Comparison of ENCODE assay signal across 11 mouse cellular contexts in the genomic region with DNA sequence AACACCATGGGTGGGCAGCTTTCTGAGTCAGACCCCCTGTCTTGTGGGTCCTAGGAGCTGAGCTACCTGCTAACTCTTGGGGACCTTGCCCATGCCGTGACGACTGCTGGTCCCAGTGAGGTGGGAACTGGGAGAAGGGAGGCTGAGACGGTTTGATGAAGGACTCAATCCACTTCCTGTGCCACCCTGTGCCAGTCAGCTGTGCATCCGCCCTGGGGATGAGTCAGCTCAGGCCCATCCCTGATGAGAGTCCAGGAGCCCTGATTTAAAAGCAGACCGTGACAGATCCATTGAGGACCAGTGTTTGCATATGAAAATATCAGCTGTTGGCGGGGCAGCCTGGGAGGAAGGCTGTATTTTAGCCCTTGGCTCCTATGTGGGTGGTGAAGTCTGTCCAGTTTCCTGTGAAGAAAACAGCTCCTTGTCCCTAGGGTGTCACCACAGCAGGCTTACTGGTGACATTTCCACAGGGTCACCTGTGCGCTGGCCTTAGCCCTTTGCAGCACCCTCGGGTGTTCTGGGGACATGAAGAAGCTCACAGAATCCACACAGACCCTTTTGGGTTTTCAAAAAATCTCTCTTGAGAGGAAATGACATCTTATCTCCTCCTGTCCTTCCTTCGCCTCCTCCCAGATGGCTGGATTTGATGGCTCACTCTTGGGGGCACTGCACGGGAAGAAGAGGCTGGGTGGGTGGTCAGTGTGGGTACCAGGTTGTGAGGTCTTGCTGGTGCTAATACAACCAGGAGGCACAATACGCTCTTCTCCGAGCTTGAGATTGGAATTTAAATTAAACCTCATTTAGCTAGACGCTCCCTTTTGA.
DNase-seq lines count a peak whose midpoint lies in the region; ATAC-seq and TF ChIP-seq lines count a peak whose summit lies in the region.
"Had no signal": no experiment of that assay in that cellular context is flagged by ENCODE, and none has a peak within 500 bp of the region (broad histone marks: within the 10 kb centered on the region; RNA-seq: fewer than 3 reads in every experiment).

No protein-coding gene starts in this region.

- DNase-seq in kidney, adult 2 months = peak; percentile 9
- DNase-seq in kidney, adult 9 months = no peak
- DNase-seq in forebrain, postnatal 0 days = no peak
- no peak for DNase-seq in left cerebral cortex, adult 18-20 months (ENCODE audit: low spot score in 2 of 2)
- no peak for DNase-seq in urinary bladder, adult 2 months (ENCODE audit: low spot score)
- DNase-seq in thymus, postnatal 10 days (ENCODE audit: low spot score in 2 of 2) = no peak
- DNase-seq: cerebellum, postnatal 25 days had no signal

- peak; percentile 24; the same call in 1 of the 2 replicates for ATAC-seq in embryonic facial prominence, embryonic 15.5 days (ENCODE audit: insufficient number of reproducible peaks, low FRiP score, low TSS enrichment, low read depth)
- ATAC-seq in forebrain, postnatal 0 days = 0 out of 2 replicates have a peak, but pooled peaks have one; percentile 3
- peak; percentile 50 for ATAC-seq in midbrain, embryonic 13.5 days

- no peak overlapping the region for H3K4me2 ChIP-seq in embryonic facial prominence, embryonic 15.5 days (replicated peaks)
- no peak overlapping the region for H3K4me2 ChIP-seq in forebrain, postnatal 0 days (ENCODE audit: low read depth)
- peak overlapping the region; percentile 15 for H3K4me2 ChIP-seq in midbrain, embryonic 13.5 days (replicated peaks)
- H3K4me2 ChIP-seq: liver, embryonic 15.5 days had no signal

- no peak for TF ChIP-seq POLR2A in kidney, adult 2 months (IDR thresholded peaks at IDR 0.05; ENCODE audit: low read depth, low read length)

- H3K27ac ChIP-seq in kidney, adult 2 months (ENCODE audit: insufficient read depth, low read depth, low read length) = no peak overlapping the region
- no peak overlapping the region for H3K27ac ChIP-seq in embryonic facial prominence, embryonic 15.5 days (replicated peaks)
- no peak overlapping the region for H3K27ac ChIP-seq in forebrain, postnatal 0 days (ENCODE audit: low read depth, low read length)
- H3K27ac ChIP-seq in midbrain, embryonic 13.5 days = no peak overlapping the region
- H3K27ac ChIP-seq: liver, embryonic 15.5 days had no signal

- no peak for TF ChIP-seq CTCF in kidney, adult 2 months (conservative IDR thresholded peaks at IDR 0.05; ENCODE audit: insufficient read depth, insufficient read length, low read depth, low read length)
- no peak for TF ChIP-seq CTCF in forebrain, postnatal 0 days (IDR thresholded peaks at IDR 0.05; ENCODE audit: low read depth)

- H3K4me3 ChIP-seq in kidney, adult 2 months (ENCODE audit: insufficient read depth, low read depth, low read length) = no peak overlapping the region
- H3K4me3 ChIP-seq in embryonic facial prominence, embryonic 15.5 days (replicated peaks) = no peak overlapping the region
- H3K4me3 ChIP-seq in forebrain, postnatal 0 days (ENCODE audit: low read depth, low read length) = no peak overlapping the region
- no peak overlapping the region for H3K4me3 ChIP-seq in midbrain, embryonic 13.5 days (replicated peaks)
- H3K4me3 ChIP-seq: liver, embryonic 15.5 days had no signal

- H3K36me3 ChIP-seq in kidney, adult 2 months (ENCODE audit: control insufficient read depth, insufficient read depth, low read length) = no peaks in the 10 kb centered on the region
- no peaks in the 10 kb centered on the region for H3K36me3 ChIP-seq in embryonic facial prominence, embryonic 15.5 days
- H3K36me3 ChIP-seq in forebrain, postnatal 0 days (ENCODE audit: insufficient read depth) = no peaks in the 10 kb centered on the region
- H3K36me3 ChIP-seq in midbrain, embryonic 13.5 days = no peaks in the 10 kb centered on the region
- H3K36me3 ChIP-seq: liver, embryonic 15.5 days had no signal

- H3K4me1 ChIP-seq in kidney, adult 2 months (ENCODE audit: control insufficient read depth, insufficient read depth, low read length) = no peaks in the 10 kb centered on the region
- H3K4me1 ChIP-seq in embryonic facial prominence, embryonic 15.5 days = 0 out of 2 replicates have a peak, but pooled peaks cover 3% of the 10 kb centered on the region
- 0 out of 2 replicates have a peak, but pooled peaks cover 5% of the 10 kb centered on the region for H3K4me1 ChIP-seq in forebrain, postnatal 0 days (ENCODE audit: insufficient read depth)
- H3K4me1 ChIP-seq in midbrain, embryonic 13.5 days (replicated peaks) = peaks cover 30% of the 10 kb centered on the region
- H3K4me1 ChIP-seq: liver, embryonic 15.5 days had no signal

- H3K9me3 ChIP-seq in embryonic facial prominence, embryonic 15.5 days (replicated peaks) = no peaks in the 10 kb centered on the region
- H3K9me3 ChIP-seq in forebrain, postnatal 0 days (ENCODE audit: low read length) = no peaks in the 10 kb centered on the region
- H3K9me3 ChIP-seq in midbrain, embryonic 13.5 days = no peaks in the 10 kb centered on the region
- H3K9me3 ChIP-seq: liver, embryonic 15.5 days had no signal

- WGBS in kidney, adult 2 months = 61% methylated on average over 13 of the region's 13 CpGs
- WGBS in embryonic facial prominence, embryonic 15.5 days = 65% methylated on average over 13 of the region's 13 CpGs
- 59% methylated on average over 13 of the region's 13 CpGs for WGBS in forebrain, postnatal 0 days
- 53% methylated on average over 13 of the region's 13 CpGs for WGBS in midbrain, embryonic 13.5 days

- no peak overlapping the region for H3K9ac ChIP-seq in embryonic facial prominence, embryonic 15.5 days
- H3K9ac ChIP-seq in forebrain, postnatal 0 days = no peak overlapping the region
- H3K9ac ChIP-seq in midbrain, embryonic 13.5 days (replicated peaks) = no peak overlapping the region
- H3K9ac ChIP-seq: liver, embryonic 15.5 days had no signal

- H3K27me3 ChIP-seq in kidney, adult 2 months (replicated peaks; ENCODE audit: control insufficient read depth, insufficient read depth, low read length) = no peaks in the 10 kb centered on the region
- no peaks in the 10 kb centered on the region for H3K27me3 ChIP-seq in embryonic facial prominence, embryonic 15.5 days
- H3K27me3 ChIP-seq in forebrain, postnatal 0 days (ENCODE audit: insufficient read depth, low read length) = no peaks in the 10 kb centered on the region
- no peaks in the 10 kb centered on the region for H3K27me3 ChIP-seq in midbrain, embryonic 13.5 days
- H3K27me3 ChIP-seq: CH12.LX; liver, embryonic 15.5 days had no signal
